Mouse (Mus musculus) midbrain, embryonic 15.5 days (tissue): Measurements from ENCODE around the gene Psmc6. TPM values are rescaled to one million over a fixed set of nuclear protein-coding genes. Genes with fewer than 3 reads are reported as not detected.

Experiments
- ATAC-seq: fragments of 200-750 bp; cut with Nextera tagmentation; replicated peaks from 2 replicates; pipeline ENCODE4 v1.8.0; 2017; ENCODE audit warnings: moderate TSS enrichment
- H3K27ac ChIP-seq: fragments of 300-500 bp; sonication (generic); 2 replicates; pipeline ENCODE4 v1.5.1; 2015; ENCODE audit warnings: mild to moderate bottlenecking, inconsistent platforms
- H3K27me3 ChIP-seq: fragments of 300-500 bp; sonication (generic); replicated peaks from 2 replicates; pipeline ENCODE4 v1.6.1; 2015; ENCODE audit warnings: inconsistent platforms
- H3K36me3 ChIP-seq: fragments of 300-500 bp; sonication (generic); replicated peaks from 2 replicates; pipeline ENCODE4 v1.6.1; 2015; ENCODE audit warnings: inconsistent platforms
- H3K4me1 ChIP-seq: fragments of 300-500 bp; sonication (generic); 2 replicates; pipeline ENCODE4 v1.6.1; 2015; ENCODE audit warnings: inconsistent platforms
- H3K4me2 ChIP-seq: fragments of 300-500 bp; sonication (generic); 2 replicates; pipeline ENCODE4 v1.6.1; 2015; ENCODE audit warnings: inconsistent platforms, mild to moderate bottlenecking, moderate library complexity
- H3K4me3 ChIP-seq: fragments of 300-500 bp; sonication (generic); 2 replicates; pipeline ENCODE4 v1.5.1; 2015; ENCODE audit warnings: mild to moderate bottlenecking, inconsistent platforms
- H3K9ac ChIP-seq: fragments of 300-500 bp; sonication (generic); 2 replicates; pipeline ENCODE4 v1.6.1; 2015; ENCODE audit warnings: mild to moderate bottlenecking, inconsistent platforms
- H3K9me3 ChIP-seq: fragments of 300-500 bp; sonication (generic); 2 replicates; pipeline ENCODE4 v1.6.1; 2016; ENCODE audit warnings: inconsistent platforms
- WGBS: fragments of 180-500 bp; shearing (Covaris S2); methylation state at CpG from one replicate; pipeline ENCODE4 v1.1.7; 2015; ENCODE audit warnings: mixed read lengths; 5-methylcytosine and 5-hydroxymethylcytosine counted together
- polyA plus RNA-seq: library from polyadenylated mRNA; unstranded; fragments of >200 nt; fragmentation: Nextera tagmentation; extraction: Ambion mirVana; gene quantifications from 2 replicates; pipeline ENCODE4 v1.2.1, GENCODE M21; 2015

The Psmc6 gene
- polyA plus RNA-seq, 1 experiment from 2014 or later = 147 TPM

GRCm38 (mm10) chr14:45365196-45365587 lies 35.6 kb downstream of the Psmc6 start:
- WGBS = 81% methylated on average over 6 of the region's 6 CpGs
- H3K27ac ChIP-seq = no peak overlapping the region
- no peak for ATAC-seq

GRCm38 (mm10) chr14:45378771-45379170 lies 49.2 kb downstream of the Psmc6 start:
- H3K4me3 ChIP-seq = no peak overlapping the region

More at GRCm38 (mm10) chr14:45365196-45365587, 35.6 kb downstream of the Psmc6 start:
- Histone ChIP-seq H3K9me3 (no peaks in the 10 kb centered on the region), H3K9ac (no peak overlapping the region), H3K4me2 (no peak overlapping the region), H3K27me3 (no peaks in the 10 kb centered on the region), H3K36me3 (peaks cover 10% of the 10 kb centered on the region), H3K4me1 (peaks cover 7% of the 10 kb centered on the region; the same call in 1 of the 2 replicates), H3K4me3 (no peak overlapping the region)

GRCm38 (mm10) chr14:45380756-45381155 lies 51.2 kb downstream of the Psmc6 start:
- peaks cover 14% of the 10 kb centered on the region; the same call in 1 of the 2 replicates for H3K36me3 ChIP-seq

More at GRCm38 (mm10) chr14:45378771-45379170, 49.2 kb downstream of the Psmc6 start:
- no peak overlapping the region for H3K4me2 ChIP-seq
- no peaks in the 10 kb centered on the region for H3K9me3 ChIP-seq
- no peak for ATAC-seq
- H3K27me3 ChIP-seq = no peaks in the 10 kb centered on the region
- H3K27ac ChIP-seq = no peak overlapping the region
- 95% methylated on average over 3 of the region's 3 CpGs for WGBS
- H3K9ac ChIP-seq = no peak overlapping the region
- H3K36me3 ChIP-seq = peaks cover 14% of the 10 kb centered on the region; the same call in 1 of the 2 replicates
- H3K4me1 ChIP-seq = no peaks in the 10 kb centered on the region

GRCm38 (mm10) chr14:45382912-45383311 lies 53.3 kb downstream of the Psmc6 start:
- peaks cover 14% of the 10 kb centered on the region; the same call in 1 of the 2 replicates for H3K36me3 ChIP-seq
- ATAC-seq = no peak
- H3K4me1 ChIP-seq = peaks cover 6% of the 10 kb centered on the region
- WGBS = 86% methylated on average over 4 of the region's 4 CpGs
- H3K27ac ChIP-seq = no peak overlapping the region
- no peaks in the 10 kb centered on the region for H3K9me3 ChIP-seq
- no peak overlapping the region for H3K4me3 ChIP-seq
- H3K9ac ChIP-seq = no peak overlapping the region
- H3K4me2 ChIP-seq = no peak overlapping the region
- H3K27me3 ChIP-seq = no peaks in the 10 kb centered on the region

More at GRCm38 (mm10) chr14:45380756-45381155, 51.2 kb downstream of the Psmc6 start:
- Histone ChIP-seq H3K4me3 (no peak overlapping the region), H3K4me2 (no peak overlapping the region), H3K9ac (no peak overlapping the region), H3K27ac (no peak overlapping the region), H3K27me3 (no peaks in the 10 kb centered on the region), H3K4me1 (no peaks in the 10 kb centered on the region), H3K9me3 (no peaks in the 10 kb centered on the region)
- ATAC-seq = no peak
- WGBS = 82% methylated on average over 6 of the region's 6 CpGs

- H3K27ac ChIP-seq = no peak overlapping the region
- no peaks in the 10 kb centered on the region for H3K9me3 ChIP-seq
- H3K4me2 ChIP-seq = no peak overlapping the region
- no peak overlapping the region for H3K9ac ChIP-seq
- peaks cover 6% of the 10 kb centered on the region; the same call in 1 of the 2 replicates for H3K36me3 ChIP-seq
- ATAC-seq = no peak
- WGBS = 95% methylated on average over 2 of the region's 2 CpGs
- H3K27me3 ChIP-seq = no peaks in the 10 kb centered on the region
- no peak overlapping the region for H3K4me3 ChIP-seq
- H3K4me1 ChIP-seq = peaks cover 11% of the 10 kb centered on the region
These were observed 56.0 kb downstream of the Psmc6 start for GRCm38 (mm10) chr14:45385596-45385995.

- Histone ChIP-seq H3K27me3 (no peaks in the 10 kb centered on the region), H3K4me2 (peak overlapping the region; percentile 76), H3K36me3 (no peaks in the 10 kb centered on the region), H3K4me1 (peaks cover 11% of the 10 kb centered on the region), H3K27ac (no peak overlapping the region), H3K4me3 (peak overlapping the region; percentile 79), H3K9ac (no peak overlapping the region), H3K9me3 (no peaks in the 10 kb centered on the region)
- no peak for ATAC-seq
- 20% methylated on average over 2 of the region's 2 CpGs for WGBS
These were observed 57.9 kb downstream of the Psmc6 start for GRCm38 (mm10) chr14:45387480-45387879.

GRCm38 (mm10) chr14:45388345-45389181 lies 59.0 kb downstream of the Psmc6 start:
- peak overlapping the region; percentile 76 for H3K4me2 ChIP-seq
- peaks cover 11% of the 10 kb centered on the region for H3K4me1 ChIP-seq
- ATAC-seq = peak; percentile 98
- peak overlapping the region; percentile 79 for H3K4me3 ChIP-seq
- WGBS = under 1% methylated on average over 70 of the region's 71 CpGs
- H3K27me3 ChIP-seq = no peaks in the 10 kb centered on the region
- H3K36me3 ChIP-seq = no peaks in the 10 kb centered on the region
- H3K9ac ChIP-seq = peak overlapping the region; percentile 95
- H3K9me3 ChIP-seq = no peaks in the 10 kb centered on the region
- H3K27ac ChIP-seq = peak overlapping the region; percentile 77

GRCm38 (mm10) chr14:45389194-45389593 lies 59.6 kb downstream of the Psmc6 start:
- WGBS = 15% methylated on average over 3 of the region's 3 CpGs
- Histone ChIP-seq H3K9me3 (no peaks in the 10 kb centered on the region), H3K27me3 (no peaks in the 10 kb centered on the region), H3K9ac (peak overlapping the region; percentile 95), H3K27ac (peak overlapping the region; percentile 77), H3K4me1 (peaks cover 11% of the 10 kb centered on the region), H3K4me2 (peak overlapping the region; percentile 76), H3K4me3 (peak overlapping the region; percentile 79), H3K36me3 (no peaks in the 10 kb centered on the region)
- ATAC-seq = peak; percentile 70

Other genes starting within 250 kb of the Psmc6 start
- gene Gpr137c, start 110.1 kb upstream of the Psmc6 start, polyA plus RNA-seq = 15.9 and 18.1 TPM in 2 replicates
- 32.4 and 34.0 TPM in 2 replicates for gene Txndc16, start 109.5 kb upstream of the Psmc6 start, polyA plus RNA-seq
- 22.1 and 27.1 TPM in 2 replicates for gene Ero1l, start 11.0 kb upstream of the Psmc6 start, polyA plus RNA-seq
- 63.4 and 63.8 TPM in 2 replicates for gene Styx, start 21.3 kb downstream of the Psmc6 start, polyA plus RNA-seq
- gene Gnpnat1, start 75.1 kb downstream of the Psmc6 start, polyA plus RNA-seq = 26.3 and 30.2 TPM in 2 replicates
- 55.3 and 67.1 TPM in 2 replicates for gene Fermt2, start 200.3 kb downstream of the Psmc6 start, polyA plus RNA-seq